Mouse (Mus musculus) lung, postnatal 0 days (tissue): Measurements from ENCODE around the gene Efcab5.

Experiments
- CTCF ChIP-seq: IDR thresholded peaks from 2 replicates; pipeline ENCODE4 v1.5.1; 2016; ENCODE audit warnings: antibody characterized with exemption, mild to moderate bottlenecking
- EP300 ChIP-seq: IDR thresholded peaks from 2 replicates; pipeline ENCODE4 v1.6.1; 2016; ENCODE audit warnings: antibody characterized with exemption, mild to moderate bottlenecking, control low read depth

DNA sequence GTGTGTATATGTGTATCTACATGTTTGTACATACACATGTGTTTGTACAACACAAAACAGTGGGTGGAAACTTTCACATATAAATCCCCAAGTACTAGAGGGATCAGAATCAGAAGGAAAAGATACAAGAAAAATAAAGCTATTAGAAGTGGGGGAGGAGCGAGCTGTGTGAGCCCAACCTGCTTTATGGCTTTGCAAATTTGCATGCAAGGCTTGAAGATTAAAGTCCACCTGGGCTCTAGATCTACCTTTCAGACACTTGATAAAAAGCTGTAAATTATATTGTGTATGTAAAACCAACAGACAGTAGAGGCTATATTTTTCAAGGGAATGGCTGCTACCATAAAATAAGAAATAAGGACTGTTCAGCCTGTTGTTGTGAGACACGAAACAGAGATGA lies 6.7 kb downstream of the Efcab5 start:
- TF ChIP-seq CTCF (no peak), EP300 (no peak)
